Mouse (Mus musculus): ENCODE measurements around the gene Ntng2. TPM values are rescaled to one million over a fixed set of nuclear protein-coding genes. Genes with fewer than 3 reads are reported as not detected.
A peak's percentile ranks its signal among the peaks of the same experiment; 100 is the strongest.

The Ntng2 gene
- polyA plus RNA-seq, 1 experiment = 23.4 TPM

DNA sequence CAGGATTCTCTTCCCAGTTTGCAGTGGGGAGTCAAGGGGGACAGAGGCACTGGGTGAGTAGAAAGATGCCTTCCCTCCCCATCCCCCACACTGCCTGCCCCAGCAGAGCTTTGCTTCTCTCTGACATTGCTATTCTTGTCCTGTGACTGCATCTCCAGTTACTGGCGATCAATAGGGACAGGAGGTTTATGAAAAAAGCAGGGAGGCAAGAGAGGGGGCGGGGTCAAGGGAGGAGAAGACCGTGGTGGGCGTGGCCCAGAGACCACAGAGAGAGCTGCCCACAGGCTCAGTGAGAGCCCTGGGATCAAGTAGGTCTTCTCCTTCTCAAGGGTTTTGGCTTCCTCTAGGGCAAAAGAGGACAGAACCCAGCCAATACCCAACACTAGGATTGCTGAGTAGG lies 30.5 kb downstream of the Ntng2 start:
- Histone ChIP-seq H3K36me3 (ENCODE audit: control insufficient read depth, insufficient read depth, low read length) (no peaks in the 10 kb centered on the region), H3K27ac (ENCODE audit: insufficient read depth, low read depth, low read length) (no peak overlapping the region), H3K4me1 (ENCODE audit: control insufficient read depth, insufficient read depth, insufficient read length, low read length) (no peaks in the 10 kb centered on the region), H3K4me3 (ENCODE audit: low read depth, low read length) (no peak overlapping the region), H3K27me3 (ENCODE audit: control insufficient read depth, insufficient read depth, low read length) (no peaks in the 10 kb centered on the region)
- no peak for TF ChIP-seq POLR2A (IDR thresholded peaks at IDR 0.05; ENCODE audit: low read depth, low read length)
- TF ChIP-seq CTCF (IDR thresholded peaks at IDR 0.05; ENCODE audit: extremely low read depth, insufficient read length, insufficient replicate concordance, low read depth, low read length) = no peak
- WGBS = 9% methylated on average over 4 of the region's 4 CpGs

DNA sequence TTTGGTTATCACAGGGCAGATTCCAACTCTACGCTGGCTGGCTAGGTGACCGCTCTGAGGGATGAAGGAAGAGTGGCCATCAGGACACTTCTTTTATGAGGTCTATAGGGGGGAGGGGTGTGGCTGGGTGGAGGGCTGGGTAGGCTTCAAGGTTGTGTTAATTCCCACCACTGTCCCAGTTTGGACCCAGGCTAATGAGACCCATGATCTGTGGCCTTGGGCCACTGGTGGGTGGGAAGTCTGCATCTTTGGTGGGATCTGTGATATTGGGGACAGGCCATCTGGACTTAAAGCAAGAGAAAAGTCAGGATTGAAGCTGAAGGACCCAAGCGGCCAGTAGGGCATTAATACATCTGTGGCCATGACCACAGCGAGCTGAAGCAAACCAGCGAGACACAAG lies 34.0 kb downstream of the Ntng2 start:
- no peak overlapping the region for H3K4me3 ChIP-seq (ENCODE audit: low read depth, low read length)
- H3K27ac ChIP-seq (ENCODE audit: insufficient read depth, low read depth, low read length) = no peak overlapping the region
- 91% methylated on average over 5 of the region's 5 CpGs for WGBS
- H3K4me1 ChIP-seq (ENCODE audit: control insufficient read depth, insufficient read depth, insufficient read length, low read length) = no peaks in the 10 kb centered on the region
- TF ChIP-seq POLR2A (IDR thresholded peaks at IDR 0.05; ENCODE audit: low read depth, low read length) (no peak), CTCF (IDR thresholded peaks at IDR 0.05; ENCODE audit: extremely low read depth, insufficient read length, insufficient replicate concordance, low read depth, low read length) (no peak)
- H3K27me3 ChIP-seq (ENCODE audit: control insufficient read depth, insufficient read depth, low read length) = no peaks in the 10 kb centered on the region
- no peaks in the 10 kb centered on the region for H3K36me3 ChIP-seq (ENCODE audit: control insufficient read depth, insufficient read depth, low read length)

DNA sequence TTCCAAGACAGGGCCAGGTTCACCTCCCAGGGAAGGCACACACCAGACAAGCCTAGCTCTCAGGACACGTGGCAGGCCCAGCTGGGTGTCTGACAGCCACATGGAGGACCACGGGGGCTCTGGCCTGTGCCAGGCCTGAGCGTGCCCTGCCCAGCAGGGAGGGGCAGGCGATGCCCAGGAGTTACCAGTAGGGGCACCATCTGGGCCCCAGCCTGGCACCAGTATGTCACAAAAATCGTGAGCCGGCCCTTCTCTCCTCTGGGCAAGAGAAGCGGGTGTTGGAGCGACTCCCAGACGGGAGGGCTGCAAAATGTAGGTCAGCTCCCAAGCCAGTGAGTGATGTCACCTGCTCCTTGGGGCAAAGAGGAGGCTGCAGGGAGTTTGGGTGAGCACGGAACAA lies 34.9 kb downstream of the Ntng2 start:
- H3K27ac ChIP-seq (ENCODE audit: insufficient read depth, low read depth, low read length) = no peak overlapping the region
- WGBS = 61% methylated on average over 10 of the region's 10 CpGs
- H3K36me3 ChIP-seq (ENCODE audit: control insufficient read depth, insufficient read depth, low read length) = no peaks in the 10 kb centered on the region
- no peak overlapping the region for H3K4me3 ChIP-seq (ENCODE audit: low read depth, low read length)
- H3K4me1 ChIP-seq (ENCODE audit: control insufficient read depth, insufficient read depth, insufficient read length, low read length) = no peaks in the 10 kb centered on the region
- H3K27me3 ChIP-seq (ENCODE audit: control insufficient read depth, insufficient read depth, low read length) = no peaks in the 10 kb centered on the region
- TF ChIP-seq CTCF (IDR thresholded peaks at IDR 0.05; ENCODE audit: extremely low read depth, insufficient read length, insufficient replicate concordance, low read depth, low read length) (no peak), POLR2A (IDR thresholded peaks at IDR 0.05; ENCODE audit: low read depth, low read length) (no peak)

DNA sequence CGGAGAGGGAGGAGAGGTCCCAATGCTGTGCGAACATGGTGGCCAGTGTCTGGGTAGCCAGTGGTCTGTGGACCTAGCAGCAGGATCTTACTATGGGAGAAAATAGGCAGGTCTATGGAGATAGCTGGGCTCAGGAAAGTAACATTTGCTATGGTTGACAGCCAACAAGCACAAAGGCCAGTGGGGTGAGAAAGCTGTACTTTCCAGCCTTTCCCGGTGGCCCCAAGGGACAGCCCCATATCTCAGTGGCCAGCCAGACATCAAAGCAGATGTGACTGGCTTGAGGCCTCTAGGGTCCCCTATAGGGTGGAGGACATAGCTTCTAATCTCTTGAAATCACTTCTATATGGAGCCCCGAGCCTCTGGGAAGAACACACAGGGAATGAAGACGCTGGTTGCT lies 35.8 kb downstream of the Ntng2 start:
- H3K4me1 ChIP-seq (ENCODE audit: control insufficient read depth, insufficient read depth, insufficient read length, low read length) = no peaks in the 10 kb centered on the region
- WGBS = 88% methylated on average over 5 of the region's 5 CpGs
- no peak overlapping the region for H3K27ac ChIP-seq (ENCODE audit: insufficient read depth, low read depth, low read length)

DNA sequence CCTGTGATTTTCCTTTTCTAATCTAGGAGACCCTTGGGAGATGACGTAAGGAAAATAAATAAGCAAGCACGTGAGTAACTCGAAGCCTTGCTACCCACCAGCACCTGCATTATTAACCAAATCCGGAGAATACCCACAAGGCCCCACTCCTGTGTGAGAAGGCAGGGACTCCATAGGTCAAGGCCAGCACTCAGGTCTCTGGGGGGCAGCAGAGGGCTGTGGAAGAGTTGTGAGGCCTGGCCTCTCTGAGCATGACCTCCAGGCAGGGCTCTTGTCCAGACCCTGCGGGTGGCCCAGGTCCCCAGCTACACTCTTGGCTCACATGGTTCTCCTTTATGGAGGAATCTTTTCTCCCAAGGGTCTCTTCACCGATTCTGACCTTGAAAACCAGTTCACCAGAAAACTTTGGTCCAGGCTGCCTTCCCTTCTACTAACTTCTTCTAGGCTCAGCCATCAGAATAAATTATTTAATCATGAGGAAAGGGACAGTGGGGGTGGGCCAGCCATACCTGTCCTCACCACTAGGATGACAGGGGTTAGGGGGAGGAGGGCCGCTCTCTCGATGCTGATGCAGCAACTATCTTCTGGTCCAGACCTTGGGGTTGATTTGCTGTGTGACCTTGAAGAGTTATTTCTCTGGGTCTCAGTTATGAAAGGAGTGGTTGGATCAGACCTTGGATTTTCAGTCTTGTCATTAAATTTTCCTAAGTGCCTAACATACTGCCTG lies 36.4 kb downstream of the Ntng2 start:
- 54% methylated on average over 8 of the region's 8 CpGs for WGBS
- peaks cover 2% of the 10 kb centered on the region; the same call in 1 of the 2 replicates for H3K4me1 ChIP-seq (ENCODE audit: control insufficient read depth, insufficient read depth, insufficient read length, low read length)
- H3K27me3 ChIP-seq (ENCODE audit: control insufficient read depth, insufficient read depth, low read length) = no peaks in the 10 kb centered on the region
- H3K4me3 ChIP-seq (ENCODE audit: low read depth, low read length) = no peak overlapping the region
- H3K36me3 ChIP-seq (ENCODE audit: control insufficient read depth, insufficient read depth, low read length) = no peaks in the 10 kb centered on the region
- TF ChIP-seq POLR2A (IDR thresholded peaks at IDR 0.05; ENCODE audit: low read depth, low read length) = no peak
- peak; percentile 23; the same call in 1 of the 2 replicates for TF ChIP-seq CTCF (IDR thresholded peaks at IDR 0.05; ENCODE audit: extremely low read depth, insufficient read length, insufficient replicate concordance, low read depth, low read length)
- H3K27ac ChIP-seq (ENCODE audit: insufficient read depth, low read depth, low read length) = no peak overlapping the region

More for the DNA sequence above, 35.8 kb downstream of the Ntng2 start:
- H3K36me3 ChIP-seq (ENCODE audit: control insufficient read depth, insufficient read depth, low read length) = no peaks in the 10 kb centered on the region
- TF ChIP-seq CTCF (IDR thresholded peaks at IDR 0.05; ENCODE audit: extremely low read depth, insufficient read length, insufficient replicate concordance, low read depth, low read length) (no peak), POLR2A (IDR thresholded peaks at IDR 0.05; ENCODE audit: low read depth, low read length) (no peak)
- H3K4me3 ChIP-seq (ENCODE audit: low read depth, low read length) = no peak overlapping the region
- H3K27me3 ChIP-seq (ENCODE audit: control insufficient read depth, insufficient read depth, low read length) = no peaks in the 10 kb centered on the region

DNA sequence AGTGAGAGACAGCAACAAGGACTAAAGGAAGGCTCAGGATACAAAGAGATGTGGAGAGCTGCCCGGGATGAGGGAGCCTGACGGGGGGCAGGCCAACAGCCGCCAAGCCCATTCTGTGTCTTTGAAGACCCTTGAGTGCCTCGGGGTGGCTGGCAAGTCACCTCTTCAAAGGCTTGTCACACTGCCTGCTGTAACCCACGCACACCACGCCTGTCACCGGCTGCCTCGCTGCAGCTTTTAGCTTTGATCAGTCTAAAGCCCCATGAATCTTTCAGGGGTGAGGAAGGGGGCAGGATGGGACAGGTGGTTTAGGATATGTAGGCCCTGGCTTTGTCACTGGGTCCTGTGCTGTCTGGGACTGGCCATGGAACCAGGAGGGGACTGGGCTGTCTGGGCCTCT lies 46.6 kb downstream of the Ntng2 start:
- no peaks in the 10 kb centered on the region for H3K36me3 ChIP-seq (ENCODE audit: control insufficient read depth, insufficient read depth, low read length)
- TF ChIP-seq POLR2A (IDR thresholded peaks at IDR 0.05; ENCODE audit: low read depth, low read length) (no peak), CTCF (IDR thresholded peaks at IDR 0.05; ENCODE audit: extremely low read depth, insufficient read length, insufficient replicate concordance, low read depth, low read length) (no peak)
- H3K4me3 ChIP-seq (ENCODE audit: low read depth, low read length) = no peak overlapping the region
- no peak overlapping the region for H3K27ac ChIP-seq (ENCODE audit: insufficient read depth, low read depth, low read length)
- H3K27me3 ChIP-seq (ENCODE audit: control insufficient read depth, insufficient read depth, low read length) = no peaks in the 10 kb centered on the region
- H3K4me1 ChIP-seq (ENCODE audit: control insufficient read depth, insufficient read depth, insufficient read length, low read length) = no peaks in the 10 kb centered on the region
- WGBS = 54% methylated on average over 8 of the region's 8 CpGs

DNA sequence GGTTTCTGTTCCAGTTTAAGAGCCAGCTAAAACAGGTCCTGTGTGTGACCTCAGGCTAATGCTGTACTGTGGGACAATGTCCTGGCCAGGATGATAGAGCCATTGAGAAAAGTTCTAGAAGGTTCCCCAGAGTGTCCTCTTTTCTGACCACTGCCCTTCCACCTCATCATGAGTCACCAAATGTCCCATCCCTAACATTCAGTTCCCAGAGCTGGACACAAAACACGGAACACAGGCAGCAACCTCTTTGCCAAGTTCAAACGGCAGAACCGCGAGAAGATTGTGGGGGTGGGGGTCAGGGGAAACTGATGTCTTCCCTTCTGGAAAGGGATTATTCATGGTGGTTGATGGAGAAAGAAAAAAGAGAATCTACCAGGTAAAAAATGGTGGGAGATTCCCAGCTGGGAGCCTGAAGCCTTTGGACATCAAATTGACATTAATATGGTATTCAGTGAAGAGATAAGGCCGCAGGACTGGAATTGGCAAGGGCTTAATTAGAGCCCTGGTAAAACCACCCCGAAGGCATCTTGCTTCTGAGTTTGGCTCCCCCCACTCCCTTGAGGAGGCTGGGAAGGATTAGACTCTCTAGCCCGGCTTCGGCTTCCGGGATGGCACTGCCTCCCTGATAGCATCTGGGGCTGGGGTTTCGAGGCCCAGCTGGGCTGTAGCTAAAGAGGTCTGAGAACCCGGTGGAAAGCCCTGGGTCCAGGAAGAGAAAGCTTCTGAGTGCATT lies 51.4 kb downstream of the Ntng2 start:
- no peaks in the 10 kb centered on the region for H3K36me3 ChIP-seq (ENCODE audit: control insufficient read depth, insufficient read depth, low read length)
- H3K4me1 ChIP-seq (ENCODE audit: control insufficient read depth, insufficient read depth, insufficient read length, low read length) = no peaks in the 10 kb centered on the region
- H3K27me3 ChIP-seq (ENCODE audit: control insufficient read depth, insufficient read depth, low read length) = no peaks in the 10 kb centered on the region
- 54% methylated on average over 11 of the region's 11 CpGs for WGBS
- no peak overlapping the region for H3K4me3 ChIP-seq (ENCODE audit: low read depth, low read length)
- TF ChIP-seq CTCF (IDR thresholded peaks at IDR 0.05; ENCODE audit: extremely low read depth, insufficient read length, insufficient replicate concordance, low read depth, low read length) (no peak), POLR2A (IDR thresholded peaks at IDR 0.05; ENCODE audit: low read depth, low read length) (no peak)
- no peak overlapping the region for H3K27ac ChIP-seq (ENCODE audit: insufficient read depth, low read depth, low read length)
